Mouse (Mus musculus) retina, postnatal 1 day (tissue): ENCODE measurements around the gene Tlr2.
A peak's percentile ranks its signal among the peaks of the same experiment; 100 is the strongest.
"Not testable (repeated sequence)": the region's sequence is repeated elsewhere in the genome, so short reads cannot be mapped to it uniquely, and the experiment has no call there.

Experiments used
- DNase-seq: peaks from one replicate; pipeline ENCODE4 v3.0.0-alpha.2; 2012

The Tlr2 gene

DNA sequence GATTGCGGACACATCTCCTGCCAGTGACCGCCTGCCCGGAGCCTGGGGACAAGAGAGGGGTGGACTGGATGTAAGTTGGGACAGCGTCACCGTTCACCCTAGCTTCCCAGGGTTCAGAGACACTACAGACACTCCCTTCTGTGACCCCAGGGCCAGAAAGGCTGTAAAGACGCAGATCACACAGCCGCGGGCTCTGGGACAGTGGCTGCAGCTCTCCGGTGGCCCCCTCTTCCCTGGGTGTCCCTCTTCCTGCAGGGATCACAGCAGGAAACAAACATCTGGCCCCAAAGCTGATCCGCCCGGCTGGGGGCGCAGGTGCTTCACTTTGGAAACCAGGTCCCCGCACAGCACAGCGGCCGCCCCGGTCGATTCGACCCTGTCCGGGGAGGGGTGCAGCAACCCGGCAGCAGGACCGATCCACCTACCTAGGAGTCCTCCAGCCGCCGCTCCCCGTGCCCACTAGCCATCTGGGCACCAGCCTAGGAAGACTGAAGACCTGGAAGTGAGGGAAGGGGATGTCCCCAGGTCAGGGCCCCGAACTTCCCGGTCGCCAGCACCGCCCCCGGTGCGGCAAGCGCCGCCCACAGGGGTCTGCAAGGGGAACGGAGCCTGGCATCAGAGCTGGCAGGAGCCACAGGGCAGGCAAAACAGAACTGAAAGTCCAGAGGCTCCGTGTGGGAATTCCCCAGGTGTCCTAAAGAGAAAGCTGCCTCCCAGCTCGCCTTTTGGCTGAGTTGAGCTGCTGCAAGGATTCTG is at the start of gene Tlr2:
Gene Tlr2, minus strand, starts transcription at position 673 of the 756 bp plus-strand sequence.
- peak; percentile 70 for DNase-seq

DNA sequence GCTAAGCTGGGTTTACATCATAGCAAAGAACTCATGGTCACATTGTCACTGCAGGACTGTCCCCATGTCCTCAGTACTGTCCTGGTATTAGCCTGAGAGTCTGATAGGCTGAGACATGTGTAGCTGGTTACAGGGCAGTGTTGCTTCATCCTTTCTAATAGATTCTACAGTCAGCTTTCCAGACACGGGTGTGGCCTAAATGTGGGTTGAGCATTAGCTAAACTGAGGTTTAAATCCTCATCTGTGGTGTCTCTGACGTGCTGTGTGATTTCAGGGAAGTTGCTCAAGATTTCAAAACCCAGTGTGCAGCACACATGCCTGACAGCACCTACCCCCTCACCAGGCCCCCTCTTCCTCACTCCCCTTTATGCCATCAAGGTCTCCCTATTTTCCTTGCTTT is 43.6 kb upstream of the Tlr2 start:
- DNase-seq: no peak

DNA sequence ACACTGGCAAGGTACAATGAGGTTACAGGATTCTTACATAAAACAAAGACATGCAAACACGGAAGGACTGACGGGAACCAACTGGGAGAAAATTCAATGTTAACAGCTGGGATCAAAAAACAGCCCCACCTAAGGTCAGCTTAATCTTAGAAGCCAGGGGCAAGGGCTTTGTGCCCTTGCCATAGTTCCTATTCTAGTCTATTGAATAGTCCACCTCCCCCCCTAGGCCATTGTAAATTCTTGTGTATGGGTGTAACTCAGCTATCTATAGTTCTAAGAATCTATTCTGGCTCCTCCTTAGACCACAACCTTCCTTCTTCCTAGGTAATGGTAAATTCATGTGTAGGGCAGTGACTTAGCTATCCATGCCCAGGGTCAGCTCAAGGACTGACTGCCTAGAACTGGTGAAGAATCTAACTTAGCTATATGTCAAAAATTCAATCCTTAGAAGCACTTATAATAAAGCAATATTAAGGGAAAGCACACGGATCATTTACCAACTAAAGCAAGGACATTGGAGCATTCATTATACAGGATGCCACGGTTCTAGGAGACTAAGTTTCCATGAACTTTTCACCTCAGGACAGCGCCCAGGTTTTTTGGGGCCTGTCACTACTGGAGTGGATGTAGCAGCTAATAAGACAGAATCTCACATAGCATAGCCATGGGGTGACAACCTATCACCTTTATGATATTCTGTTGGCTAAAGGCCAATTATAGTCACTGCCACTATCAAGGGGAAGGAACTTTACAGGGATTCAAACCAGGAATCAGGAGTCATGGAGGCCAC is 37.9 kb upstream of the Tlr2 start:
- not testable (repeated sequence) for DNase-seq

DNA sequence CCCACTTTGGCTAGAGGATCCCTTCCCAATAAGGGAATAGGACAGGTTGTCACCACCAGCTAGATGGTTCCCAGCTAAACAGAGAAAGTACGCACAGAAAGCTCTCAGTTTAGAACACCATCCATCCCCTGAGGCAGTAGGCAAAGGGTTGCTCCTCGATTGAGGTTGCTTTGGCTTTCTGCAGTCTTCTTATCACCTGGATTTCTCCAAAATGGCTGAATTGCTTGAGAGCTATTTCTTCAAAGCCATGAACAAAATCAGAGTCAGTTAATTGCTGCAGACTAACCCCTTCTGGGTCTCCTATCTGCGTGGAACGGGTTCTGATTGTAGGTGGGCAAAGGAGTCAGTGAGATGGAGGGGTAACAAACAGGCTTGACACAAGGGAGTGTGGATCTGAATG is 37.2 kb upstream of the Tlr2 start:
- no peak for DNase-seq

DNA sequence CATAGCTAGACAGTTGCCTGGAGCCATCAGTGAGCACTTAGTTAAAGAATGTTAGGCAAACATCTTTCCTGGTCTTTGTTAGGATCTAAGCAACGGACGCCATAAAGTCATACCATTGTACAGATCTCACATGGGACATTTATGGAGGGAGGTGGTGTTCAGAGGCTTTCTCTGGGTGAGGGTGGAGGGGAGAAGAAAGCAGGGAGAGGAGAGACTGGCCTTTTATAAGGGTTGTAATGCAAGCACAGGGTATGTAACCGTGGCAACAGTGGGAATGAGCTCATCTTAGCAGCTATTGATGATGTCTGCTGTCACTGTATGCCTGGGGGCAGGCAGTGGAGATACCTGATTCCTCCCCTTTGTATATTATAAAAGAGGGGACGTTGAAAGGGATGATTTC is 34.7 kb upstream of the Tlr2 start:
- no peak for DNase-seq

DNA sequence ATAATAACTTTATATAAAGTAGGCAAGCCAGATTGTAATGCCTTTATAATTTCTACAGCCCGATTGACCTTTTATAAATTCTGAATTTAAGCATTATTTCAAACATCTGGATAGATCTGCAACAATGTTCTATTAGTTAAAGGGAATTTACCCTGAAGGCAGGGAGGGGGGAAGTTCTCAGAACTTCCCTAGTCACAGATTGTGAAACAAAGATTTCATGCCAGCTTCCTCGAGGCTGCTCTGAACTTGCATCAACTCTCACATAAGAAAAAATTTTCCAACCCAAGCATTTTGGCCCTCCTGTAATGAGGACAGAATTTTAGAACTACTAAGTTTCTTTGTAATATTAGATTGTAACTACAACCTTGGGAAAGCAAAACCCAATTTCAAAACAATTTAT is 33.5 kb upstream of the Tlr2 start:
- not testable (repeated sequence) for DNase-seq

DNA sequence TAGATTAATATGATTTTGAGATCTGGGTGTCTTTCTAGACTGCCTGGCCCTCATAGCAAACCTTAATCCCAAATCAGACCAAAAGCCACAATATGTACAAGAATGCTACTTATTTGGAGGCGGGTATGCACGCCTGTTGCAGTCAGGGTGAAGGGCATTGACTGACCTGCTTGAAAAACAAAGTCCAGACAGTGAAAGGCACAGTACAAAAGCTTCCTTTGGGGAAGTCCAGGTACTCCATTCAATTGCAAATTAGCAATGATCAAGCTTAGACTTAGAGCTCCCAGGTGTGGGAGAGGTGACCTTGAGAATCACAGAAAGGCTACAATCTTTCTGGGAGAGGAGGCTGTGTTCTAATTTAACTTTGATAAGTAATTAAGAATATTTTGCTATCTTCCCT is 31.3 kb upstream of the Tlr2 start:
- DNase-seq: not testable (repeated sequence)

DNA sequence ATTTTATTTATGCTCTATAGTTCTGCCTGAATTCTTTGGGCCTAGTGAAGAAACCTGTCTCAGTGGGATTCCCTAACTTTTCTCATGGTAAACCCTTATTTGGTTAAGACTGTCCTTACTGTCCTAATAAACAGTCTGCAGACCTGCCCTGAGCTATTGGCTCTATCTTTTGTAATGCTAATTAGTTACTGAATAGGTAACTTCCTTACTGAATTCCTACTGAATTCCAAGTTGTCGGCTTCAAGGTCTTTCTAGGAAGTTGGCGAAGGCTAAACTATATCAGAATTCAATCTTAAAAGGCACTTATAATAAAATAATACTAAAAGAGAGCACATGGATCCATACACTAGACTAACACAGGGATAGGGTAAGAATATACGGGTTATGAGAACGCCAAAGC is 30.4 kb upstream of the Tlr2 start:
- DNase-seq: not testable (repeated sequence)

DNA sequence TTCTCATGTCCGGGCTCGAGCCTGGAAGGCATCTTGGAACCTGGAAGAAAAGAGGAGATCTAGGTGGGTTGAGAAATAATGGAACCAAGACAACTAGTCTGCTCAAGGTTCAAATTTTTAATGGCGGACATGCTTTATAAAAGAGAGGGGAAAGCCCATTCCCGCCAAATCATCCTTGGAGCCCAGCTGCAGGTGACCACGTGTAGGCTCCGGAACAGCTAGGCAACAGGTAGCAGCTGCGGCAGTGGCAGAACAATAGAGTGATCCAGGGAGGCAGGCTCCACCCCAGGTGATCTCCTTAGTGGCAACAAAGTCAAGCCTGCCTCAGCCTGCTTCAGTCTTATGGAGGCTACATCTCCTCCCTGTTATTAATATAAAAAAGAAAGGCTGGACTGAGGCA is 30.0 kb upstream of the Tlr2 start:
- DNase-seq: not testable (repeated sequence)

DNA sequence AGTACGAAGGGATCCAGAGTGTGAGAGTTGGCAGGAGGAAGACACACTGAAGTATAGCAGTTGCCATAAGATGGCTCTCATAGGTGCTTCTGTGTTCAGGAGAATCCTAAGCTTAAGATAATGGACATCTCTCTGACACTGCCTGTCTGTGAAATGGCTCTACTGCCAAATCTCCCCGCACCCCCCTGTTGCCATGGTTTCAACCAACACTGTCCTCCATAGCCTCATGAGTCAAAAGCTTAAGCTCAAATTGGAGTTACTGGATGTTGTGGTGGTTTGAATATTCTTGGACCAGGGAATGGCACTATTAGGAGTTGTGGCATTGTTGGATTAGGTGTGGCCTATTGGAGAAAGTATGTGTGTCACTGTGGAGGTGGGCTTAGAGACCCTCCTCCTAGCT is 28.2 kb upstream of the Tlr2 start:
- no peak for DNase-seq

DNA sequence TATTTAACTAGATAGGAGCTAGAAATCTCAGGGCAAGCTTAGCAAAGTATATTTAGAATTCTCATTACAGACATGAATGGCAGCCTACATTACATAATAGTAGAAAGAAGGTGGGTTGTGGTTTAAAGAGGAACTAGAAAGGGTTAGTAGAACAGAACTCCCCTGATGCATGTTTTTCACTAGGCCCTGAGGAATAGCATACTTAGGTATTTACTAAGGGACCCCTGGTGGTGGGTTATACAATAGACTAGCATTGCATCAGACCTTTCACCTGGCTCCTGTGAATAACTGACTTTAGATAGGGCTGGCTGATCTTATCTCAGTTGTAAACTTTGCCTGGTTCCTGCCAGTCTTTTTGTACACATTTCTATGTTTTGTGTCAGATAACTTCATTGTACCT is 25.5 kb upstream of the Tlr2 start:
- not testable (repeated sequence) for DNase-seq

DNA sequence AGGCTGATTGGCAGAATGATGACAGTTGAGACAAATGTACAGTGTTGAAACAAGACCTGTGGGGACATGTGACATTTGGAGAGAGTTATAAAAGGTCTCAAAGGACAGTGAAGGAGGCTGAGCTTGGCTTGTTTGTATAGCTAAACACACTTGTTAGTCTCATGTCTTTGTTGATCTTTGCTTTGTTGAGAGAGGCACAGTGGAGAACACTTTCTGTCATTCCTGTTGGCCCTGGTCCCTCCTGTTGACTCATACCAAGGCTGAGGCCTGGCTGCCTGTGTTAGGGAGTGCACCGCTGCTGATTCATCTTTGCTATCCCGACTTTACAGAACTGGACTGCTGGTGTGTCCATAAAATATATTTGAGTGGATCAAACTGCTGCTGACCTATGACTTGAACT is 23.6 kb upstream of the Tlr2 start:
- DNase-seq: no peak

DNA sequence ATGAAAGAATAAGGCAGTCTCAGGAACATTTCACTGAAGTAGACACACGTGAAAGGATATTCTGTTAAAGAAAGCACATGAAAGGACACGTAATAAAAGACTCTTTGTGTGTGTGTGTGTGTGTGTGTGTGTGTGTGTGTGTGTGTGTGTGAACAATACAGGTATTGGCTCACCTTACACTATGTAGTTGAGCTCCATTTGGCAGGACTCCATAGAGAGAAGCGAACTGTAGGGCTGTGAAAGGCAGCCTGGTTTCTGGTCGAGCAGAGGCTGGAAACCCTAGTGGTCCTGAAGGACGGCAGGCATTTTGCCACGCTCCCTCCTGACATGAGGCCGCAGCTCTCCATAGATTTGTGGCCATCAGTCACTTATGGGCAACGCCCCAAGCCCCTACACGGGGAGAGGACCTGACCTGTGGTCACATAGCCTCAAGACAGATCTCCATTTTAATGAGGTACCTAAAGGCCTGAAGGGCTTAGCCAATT is 22.5 kb upstream of the Tlr2 start:
- no peak for DNase-seq

DNA sequence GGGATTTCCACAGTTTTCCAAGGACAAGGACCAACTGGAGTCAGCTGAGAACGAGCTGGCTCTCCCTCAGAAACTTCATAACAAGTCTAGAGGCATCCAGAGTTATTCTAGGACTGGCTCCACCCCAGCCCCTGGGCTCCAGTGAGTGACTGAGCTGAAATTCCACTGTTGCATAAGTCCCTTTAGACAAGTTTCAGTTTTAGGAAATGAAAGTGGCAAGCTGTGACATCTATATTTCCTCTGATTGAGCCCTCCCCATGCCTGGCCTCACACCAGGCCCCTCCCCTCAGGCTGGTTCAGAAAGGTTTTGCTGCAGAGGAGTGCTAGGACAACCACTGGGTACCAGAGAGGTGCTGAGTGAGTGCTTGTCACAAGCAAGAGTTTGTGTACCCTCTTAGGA is 21.4 kb upstream of the Tlr2 start:
- no peak for DNase-seq

DNA sequence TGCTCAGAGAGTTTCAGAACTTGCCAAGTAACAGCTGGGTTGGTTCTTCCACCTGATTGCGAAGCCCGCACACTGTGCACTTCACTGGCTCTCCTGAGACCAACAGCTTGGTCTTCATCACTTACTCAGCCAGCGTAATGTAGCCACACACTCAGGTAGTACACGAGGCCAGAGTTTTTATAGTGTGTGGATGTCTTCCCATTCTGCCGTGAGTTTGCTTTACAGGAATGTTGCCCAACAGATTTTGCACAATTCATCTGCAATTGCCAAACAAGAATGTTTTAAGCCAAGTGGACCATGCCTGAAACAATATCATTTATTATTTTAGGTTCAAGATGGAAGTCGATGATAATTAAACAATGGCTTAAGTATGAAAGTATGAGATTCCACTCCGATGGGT is 18.0 kb upstream of the Tlr2 start:
- DNase-seq: no peak

DNA sequence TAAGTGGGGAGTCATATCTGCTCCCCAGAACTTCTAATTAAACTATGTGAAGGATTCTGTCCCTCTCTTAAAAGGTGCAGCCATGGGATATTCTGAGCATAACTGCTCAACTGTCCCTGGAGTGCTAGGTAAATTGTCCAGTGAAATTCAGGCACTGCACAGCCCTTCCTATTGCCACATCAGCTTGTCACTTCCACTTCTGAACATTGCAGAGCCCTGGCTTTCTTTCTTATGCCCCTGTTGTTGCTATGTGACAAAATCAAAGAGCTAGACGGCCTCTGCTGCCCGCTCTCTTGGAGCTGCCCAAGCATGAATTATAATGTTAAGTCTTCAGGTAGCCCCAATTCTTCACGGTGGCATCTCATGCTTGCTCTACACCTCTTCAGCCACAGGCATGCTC is 17.5 kb upstream of the Tlr2 start:
- DNase-seq: no peak

DNA sequence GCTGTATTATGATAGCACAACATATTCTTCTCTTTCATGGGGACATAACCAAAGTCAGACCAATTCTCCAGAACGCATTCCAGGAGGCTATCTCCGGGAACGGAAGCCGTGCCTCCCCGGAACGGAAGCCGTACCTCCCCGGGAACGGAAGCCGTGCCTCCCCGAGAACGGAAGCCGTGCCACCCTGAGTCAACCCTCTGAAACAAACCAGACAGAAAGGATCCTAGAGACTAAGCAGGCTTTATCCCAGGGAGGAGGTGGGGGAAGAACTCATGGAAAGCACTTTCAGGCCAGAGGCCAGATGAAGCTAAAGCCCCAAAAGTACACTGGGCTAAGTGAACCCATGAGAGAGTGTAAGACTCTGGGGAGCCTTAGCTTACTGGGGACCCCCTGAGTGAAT is 16.1 kb upstream of the Tlr2 start:
- DNase-seq: no peak

DNA sequence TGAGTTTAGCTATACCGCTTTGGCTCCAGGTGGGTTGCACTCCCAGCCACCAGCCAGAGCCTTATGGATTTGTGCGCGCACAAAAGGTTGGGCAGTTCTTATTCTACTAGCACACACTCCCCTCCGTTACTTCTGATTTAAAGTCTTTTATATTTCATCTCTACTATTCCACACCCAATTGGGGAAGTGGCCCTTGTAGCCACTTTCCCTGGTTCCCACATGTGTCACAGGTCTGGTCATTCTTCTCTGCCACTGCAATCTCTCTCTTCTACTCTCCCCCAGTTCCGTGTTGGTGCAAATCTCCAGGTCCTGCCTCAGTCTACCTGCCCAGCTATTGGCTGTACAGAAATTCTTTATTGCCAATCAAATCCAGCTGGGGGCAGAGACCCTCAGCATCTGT is 14.1 kb upstream of the Tlr2 start:
- DNase-seq: no peak

DNA sequence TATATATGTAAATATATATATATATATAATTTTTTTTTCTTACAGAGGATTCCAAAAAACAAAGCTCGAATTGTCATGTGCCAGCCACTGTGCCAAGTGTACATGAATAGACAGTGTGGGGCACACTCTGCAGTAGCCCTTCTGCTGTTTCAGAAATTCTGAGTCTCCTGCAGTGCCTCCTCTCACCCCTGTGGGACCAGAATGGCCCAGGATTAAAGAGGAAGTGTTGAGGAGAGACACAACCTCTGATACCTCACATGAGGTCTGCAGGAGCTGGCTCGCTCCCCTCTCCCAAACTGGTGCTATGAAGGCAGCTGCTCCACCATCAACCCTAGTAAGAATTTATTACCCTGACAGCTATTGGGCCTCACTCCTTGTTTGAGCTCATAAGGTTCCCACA is 7.8 kb upstream of the Tlr2 start:
- no peak for DNase-seq

DNA sequence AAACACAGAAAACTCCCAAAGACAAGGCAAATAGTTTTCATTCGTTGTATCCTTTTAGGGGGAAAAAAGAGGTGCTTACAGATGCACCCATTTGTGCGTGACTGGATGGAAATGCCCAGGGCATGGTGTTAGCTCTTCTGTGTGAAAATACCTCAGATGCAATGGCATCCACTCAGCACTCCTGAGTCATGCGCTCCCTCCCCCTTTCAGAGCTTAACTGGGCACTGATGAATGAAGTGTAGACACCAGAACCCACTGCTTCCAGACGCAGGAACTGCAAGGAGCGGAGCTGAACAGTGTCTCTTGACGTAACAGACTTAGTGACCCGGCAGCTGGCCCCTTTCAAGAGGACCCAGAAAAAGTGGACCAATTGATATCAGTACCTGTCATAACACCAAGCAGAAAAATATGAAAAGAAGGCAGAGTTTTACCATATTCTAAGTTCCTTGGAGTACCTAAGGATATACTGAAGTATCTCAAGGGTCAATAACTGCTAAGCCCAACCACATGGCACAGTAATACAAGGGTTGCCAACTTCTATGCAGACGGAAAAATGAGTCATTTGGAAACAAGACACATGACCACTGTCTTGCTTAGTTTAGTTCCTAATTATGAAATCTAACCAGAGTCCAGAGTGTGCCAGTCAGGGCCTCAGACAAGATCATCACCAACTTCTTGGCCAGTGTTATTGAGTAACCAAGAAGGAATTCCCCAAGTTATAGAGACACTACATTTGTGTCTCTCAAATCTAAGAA is 3.4 kb upstream of the Tlr2 start:
- no peak for DNase-seq

DNA sequence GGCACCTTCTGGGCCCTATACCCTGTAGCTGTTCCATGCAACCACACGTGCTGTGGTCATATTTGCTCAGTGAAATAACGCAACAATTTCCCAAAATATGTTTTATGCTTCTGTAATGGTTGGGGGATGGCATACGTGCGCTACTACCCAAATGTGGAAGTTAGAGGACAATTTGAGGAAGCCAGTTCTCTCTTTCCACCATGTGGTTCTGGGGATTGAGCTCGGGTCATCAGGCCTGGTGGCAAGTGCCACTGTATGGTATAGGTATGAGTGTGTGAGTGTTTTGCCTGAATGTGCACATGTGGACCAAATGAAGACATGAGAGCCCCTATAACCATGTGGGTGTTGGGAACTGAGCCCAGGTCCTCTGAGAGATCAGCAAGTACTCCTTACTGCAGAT is 2.1 kb downstream of the Tlr2 start:
- no peak for DNase-seq

DNA sequence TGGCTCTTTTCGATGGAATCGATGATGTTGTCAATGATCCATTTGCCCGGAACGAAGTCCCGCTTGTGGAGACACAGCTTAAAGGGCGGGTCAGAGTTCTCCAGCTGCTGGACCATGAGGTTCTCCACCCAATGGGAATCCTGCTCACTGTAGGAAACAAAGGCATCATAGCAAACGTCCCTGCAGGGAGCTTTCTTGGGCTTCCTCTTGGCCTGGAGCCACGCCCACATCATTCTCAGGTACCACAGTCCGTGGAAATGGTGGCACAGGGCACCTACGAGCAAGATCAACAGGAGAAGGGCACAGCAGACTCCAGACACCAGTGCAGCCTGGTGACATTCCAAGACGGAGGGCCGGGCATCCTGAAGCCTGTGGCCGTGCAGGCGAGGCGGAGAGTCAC is 4.9 kb downstream of the Tlr2 start:
- DNase-seq: no peak

DNA sequence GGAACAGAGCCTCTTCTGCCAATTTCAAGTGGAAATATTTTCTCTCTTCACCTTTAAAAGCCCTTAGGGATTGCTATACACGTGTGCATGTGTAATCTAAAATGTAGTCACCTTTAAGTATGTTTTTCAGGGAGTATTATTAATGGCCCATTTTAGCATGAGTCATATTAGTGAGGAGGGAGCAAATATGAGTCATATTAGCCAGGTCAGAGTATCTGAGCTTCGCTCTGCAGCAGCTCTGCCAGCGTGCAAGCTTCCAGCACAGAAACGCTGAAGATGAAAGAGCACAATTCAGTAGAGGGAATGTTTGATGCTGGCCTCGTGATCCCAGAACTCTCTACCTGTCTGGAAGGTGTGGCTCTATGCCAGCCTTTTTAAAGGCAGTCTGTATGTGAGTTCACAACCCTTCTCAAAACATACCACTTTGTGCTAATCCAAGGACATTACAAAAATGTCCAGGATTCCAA is 13.4 kb downstream of the Tlr2 start:
- no peak for DNase-seq

DNA sequence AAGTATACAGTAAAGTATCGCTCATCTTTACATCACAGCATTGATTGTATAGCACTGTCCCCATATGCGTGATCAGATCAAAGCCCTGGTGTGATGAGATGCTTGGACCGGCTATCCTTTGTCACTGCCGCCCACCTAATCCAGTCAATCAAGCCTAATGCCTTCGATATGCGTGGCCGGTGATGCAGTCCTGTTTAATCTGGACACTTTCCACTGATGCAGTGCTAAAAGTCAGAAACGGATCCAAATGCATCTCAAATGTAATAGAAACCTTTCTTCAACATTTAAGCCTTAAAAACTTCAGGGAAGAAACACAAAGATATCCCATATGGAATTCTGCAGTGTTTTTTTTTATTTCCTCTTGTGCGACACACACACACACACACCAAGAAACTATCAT is 13.9 kb downstream of the Tlr2 start:
- no peak for DNase-seq
